Mouse (Mus musculus): ENCODE results near the gene Ppp1r16b. TPM values are rescaled to one million over a fixed set of nuclear protein-coding genes. Genes with fewer than 3 reads are reported as not detected.

The Ppp1r16b gene
- polyA plus RNA-seq, 1 experiment, result 6.4 TPM

DNA sequence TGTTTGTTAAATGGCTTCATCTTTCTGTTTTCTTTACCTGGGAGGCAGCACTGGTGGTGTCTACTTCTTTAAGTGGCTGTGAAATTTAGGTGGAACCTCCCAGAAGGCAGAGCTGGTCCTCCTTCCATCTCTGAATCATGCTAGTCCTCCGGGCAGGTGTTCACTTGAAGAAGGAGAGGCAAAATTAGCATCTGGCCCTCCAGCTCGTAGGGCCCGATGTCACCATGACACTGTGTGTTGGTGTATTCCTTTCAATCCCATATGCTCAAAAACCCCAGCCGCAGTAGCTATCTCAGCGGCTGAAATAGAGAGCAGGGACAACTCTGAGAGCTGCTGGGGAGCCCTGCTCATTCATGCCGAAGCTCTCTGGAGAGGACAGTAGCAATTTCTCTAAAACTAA is 27.0 kb downstream of the Ppp1r16b start:
- no peak for TF ChIP-seq POLR2A (IDR thresholded peaks at IDR 0.05; ENCODE audit: borderline replicate concordance, extremely low read depth, insufficient read depth, insufficient read length, poor library complexity, severe bottlenecking)
- no peak for TF ChIP-seq CTCF (IDR thresholded peaks at IDR 0.05; ENCODE audit: borderline replicate concordance, extremely low read depth, insufficient read depth, insufficient read length)
- DNase-seq (ENCODE audit: low read depth), result no peak

DNA sequence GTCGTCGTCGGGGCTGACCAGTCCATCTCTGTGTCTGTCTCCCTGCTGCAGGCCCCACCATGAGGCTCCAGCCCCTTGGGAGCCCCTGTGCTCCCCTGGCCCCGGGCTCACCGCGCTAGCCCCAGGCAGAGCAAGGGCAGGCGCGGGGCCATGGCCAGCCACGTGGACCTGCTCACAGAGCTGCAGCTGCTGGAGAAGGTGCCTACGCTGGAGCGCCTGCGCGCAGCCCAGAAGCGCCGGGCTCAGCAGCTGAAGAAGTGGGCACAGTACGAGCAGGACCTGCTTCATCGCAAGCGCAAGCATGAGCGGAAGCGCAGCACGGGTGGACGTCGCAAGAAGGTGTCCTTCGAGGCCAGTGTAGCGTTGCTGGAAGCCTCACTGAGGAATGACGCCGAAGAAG is 30.6 kb downstream of the Ppp1r16b start:
- TF ChIP-seq CTCF (IDR thresholded peaks at IDR 0.05; ENCODE audit: borderline replicate concordance, extremely low read depth, insufficient read depth, insufficient read length), result no peak
- no peak for TF ChIP-seq POLR2A (IDR thresholded peaks at IDR 0.05; ENCODE audit: borderline replicate concordance, extremely low read depth, insufficient read depth, insufficient read length, poor library complexity, severe bottlenecking)
- no peak for DNase-seq (ENCODE audit: low read depth)

DNA sequence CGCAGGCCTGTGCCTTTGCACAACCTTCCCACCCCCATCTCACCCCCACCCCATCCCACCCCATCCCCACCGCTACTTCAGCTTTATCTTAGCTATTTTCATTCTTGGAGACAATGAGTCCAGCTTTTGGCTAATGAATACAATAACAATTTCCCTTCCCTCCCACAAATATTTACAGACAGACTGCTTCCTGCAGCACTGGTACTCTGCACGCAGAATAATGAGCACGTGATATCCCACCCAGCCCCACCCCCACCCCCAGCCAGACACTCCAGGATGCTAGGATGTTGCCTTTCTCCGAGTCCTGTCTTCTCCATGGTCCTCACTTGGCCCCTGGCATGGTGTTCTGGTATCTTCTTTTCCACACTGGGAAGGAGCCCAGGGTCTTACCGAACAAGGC is 31.3 kb downstream of the Ppp1r16b start:
- TF ChIP-seq CTCF (IDR thresholded peaks at IDR 0.05; ENCODE audit: borderline replicate concordance, extremely low read depth, insufficient read depth, insufficient read length) (no peak), POLR2A (IDR thresholded peaks at IDR 0.05; ENCODE audit: borderline replicate concordance, extremely low read depth, insufficient read depth, insufficient read length, poor library complexity, severe bottlenecking) (no peak)
- no peak for DNase-seq (ENCODE audit: low read depth)

DNA sequence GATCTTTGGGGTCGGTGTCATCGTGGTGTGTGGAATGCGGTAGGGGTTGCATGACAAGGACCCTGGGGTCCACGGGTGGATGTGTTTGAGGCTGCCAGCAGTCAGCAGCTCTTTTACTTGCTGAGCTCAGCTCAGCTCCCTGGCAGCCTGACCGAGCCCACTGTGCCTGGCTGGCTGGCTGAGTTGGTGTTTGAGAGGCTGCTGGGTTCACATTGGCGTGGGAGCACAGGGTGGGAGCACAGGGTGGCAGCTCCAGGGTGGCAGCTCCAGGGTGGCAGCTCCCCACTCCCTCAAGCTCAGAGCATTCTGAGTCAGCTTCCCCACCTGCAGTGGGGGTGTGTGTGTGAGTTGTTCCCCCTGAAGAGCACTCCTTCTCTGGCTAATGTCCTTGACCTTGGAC is 34.7 kb downstream of the Ppp1r16b start:
- TF ChIP-seq POLR2A (IDR thresholded peaks at IDR 0.05; ENCODE audit: borderline replicate concordance, extremely low read depth, insufficient read depth, insufficient read length, poor library complexity, severe bottlenecking) (no peak), CTCF (IDR thresholded peaks at IDR 0.05; ENCODE audit: borderline replicate concordance, extremely low read depth, insufficient read depth, insufficient read length) (no peak)

DNA sequence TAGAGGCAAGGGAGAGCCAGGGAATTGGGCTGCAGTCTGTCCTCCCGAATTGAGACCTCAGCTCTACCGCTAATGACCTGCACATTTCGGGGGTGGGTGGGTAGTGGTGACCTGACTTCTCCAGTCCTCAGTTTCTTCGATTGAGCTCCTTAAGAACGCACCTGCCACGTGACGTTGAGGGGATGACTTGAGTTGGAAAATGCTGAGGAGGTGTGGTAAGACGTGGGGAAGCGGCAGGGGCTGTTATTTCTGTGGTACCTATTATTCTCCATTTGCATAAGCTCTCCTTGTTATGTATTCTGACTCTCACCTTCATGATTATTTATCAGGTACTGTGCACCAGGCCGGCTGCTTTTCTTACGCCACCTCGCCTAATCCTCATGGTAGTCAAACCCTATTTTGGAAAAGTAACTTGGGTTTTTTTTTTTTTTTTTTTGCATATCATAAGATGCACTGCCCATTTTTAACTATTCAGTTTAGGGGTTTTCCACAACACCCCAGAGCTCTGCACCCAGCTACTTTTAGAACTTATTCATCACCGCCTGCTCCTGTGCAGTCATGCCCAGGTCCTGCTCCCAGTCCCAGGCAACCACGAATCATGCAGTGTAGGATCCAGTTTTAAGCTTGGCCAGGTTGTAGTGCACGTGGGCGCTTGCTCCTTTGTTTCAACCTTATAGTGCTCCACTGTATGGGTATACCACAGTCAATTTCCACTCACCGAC is 35.5 kb downstream of the Ppp1r16b start:
- no peak for DNase-seq (ENCODE audit: low read depth)
- TF ChIP-seq POLR2A (IDR thresholded peaks at IDR 0.05; ENCODE audit: borderline replicate concordance, extremely low read depth, insufficient read depth, insufficient read length, poor library complexity, severe bottlenecking) (no peak), CTCF (IDR thresholded peaks at IDR 0.05; ENCODE audit: borderline replicate concordance, extremely low read depth, insufficient read depth, insufficient read length) (no peak)

More for the DNA sequence above, 34.7 kb downstream of the Ppp1r16b start:
- no peak for DNase-seq (ENCODE audit: low read depth)

DNA sequence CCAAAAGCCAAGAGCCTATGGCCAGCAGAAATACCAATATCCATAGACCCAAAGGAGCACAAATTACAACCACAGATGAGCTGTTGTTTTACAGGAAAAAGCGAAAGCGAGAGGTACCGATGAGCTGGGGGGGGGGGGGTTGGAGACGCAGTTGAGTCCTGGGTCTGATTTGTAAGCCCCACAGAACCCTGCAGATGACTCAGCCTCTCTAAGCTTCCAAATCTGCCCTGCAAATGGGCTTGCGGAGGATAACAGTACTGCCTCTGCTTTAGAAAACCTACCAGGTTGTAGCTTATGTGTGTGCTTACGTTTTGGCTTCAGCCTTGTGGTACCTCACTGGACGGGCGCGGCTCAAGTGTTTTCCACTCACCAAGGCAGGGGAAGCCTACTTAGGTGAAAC is 36.3 kb downstream of the Ppp1r16b start:
- TF ChIP-seq POLR2A (IDR thresholded peaks at IDR 0.05; ENCODE audit: borderline replicate concordance, extremely low read depth, insufficient read depth, insufficient read length, poor library complexity, severe bottlenecking) (no peak), CTCF (IDR thresholded peaks at IDR 0.05; ENCODE audit: borderline replicate concordance, extremely low read depth, insufficient read depth, insufficient read length) (no peak)
- no peak for DNase-seq (ENCODE audit: low read depth)

DNA sequence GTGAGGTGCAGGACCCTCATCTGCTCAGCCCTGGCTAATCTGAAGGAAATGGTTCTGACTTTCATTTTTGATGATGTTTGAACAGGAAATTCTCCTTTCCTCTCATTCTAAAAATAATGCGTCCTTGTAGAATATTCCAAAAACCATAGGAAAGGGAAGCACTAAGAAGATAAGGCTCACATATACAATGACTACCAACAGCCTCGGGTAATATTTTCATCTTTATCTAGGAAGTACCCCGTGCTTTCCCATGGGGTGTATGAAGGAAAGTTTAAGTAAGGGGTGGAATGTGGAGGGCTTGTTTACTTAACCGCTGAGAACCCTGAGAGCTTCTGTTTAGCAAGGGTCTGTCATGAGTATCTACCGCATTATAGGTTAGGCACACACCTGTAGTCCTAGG is 37.0 kb downstream of the Ppp1r16b start:
- TF ChIP-seq CTCF (IDR thresholded peaks at IDR 0.05; ENCODE audit: borderline replicate concordance, extremely low read depth, insufficient read depth, insufficient read length) (no peak), POLR2A (IDR thresholded peaks at IDR 0.05; ENCODE audit: borderline replicate concordance, extremely low read depth, insufficient read depth, insufficient read length, poor library complexity, severe bottlenecking) (no peak)
- no peak for DNase-seq (ENCODE audit: low read depth)

DNA sequence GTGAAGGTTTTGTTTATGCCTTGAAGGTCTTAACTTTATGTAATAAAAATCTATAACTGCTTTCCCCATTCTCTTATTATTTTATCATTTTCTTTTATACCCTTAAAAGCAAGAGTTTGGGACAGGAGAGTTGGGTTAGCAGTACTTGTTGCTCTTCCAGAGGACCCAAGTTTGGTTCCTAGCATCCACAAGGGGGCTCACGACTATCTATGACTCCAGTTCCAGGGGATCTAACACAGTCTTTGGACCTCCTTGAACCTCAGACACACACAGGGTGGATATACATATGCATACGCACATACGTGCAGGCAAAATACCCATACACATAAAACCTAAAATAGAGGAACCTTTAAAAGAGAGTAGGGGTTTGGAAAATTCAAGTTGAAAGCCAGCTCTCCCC is 39.5 kb downstream of the Ppp1r16b start:
- peak; percentile 8; the same call in 1 of the 2 replicates for TF ChIP-seq CTCF (IDR thresholded peaks at IDR 0.05; ENCODE audit: borderline replicate concordance, extremely low read depth, insufficient read depth, insufficient read length)
- no peak for TF ChIP-seq POLR2A (IDR thresholded peaks at IDR 0.05; ENCODE audit: borderline replicate concordance, extremely low read depth, insufficient read depth, insufficient read length, poor library complexity, severe bottlenecking)
- no peak for DNase-seq (ENCODE audit: low read depth)

DNA sequence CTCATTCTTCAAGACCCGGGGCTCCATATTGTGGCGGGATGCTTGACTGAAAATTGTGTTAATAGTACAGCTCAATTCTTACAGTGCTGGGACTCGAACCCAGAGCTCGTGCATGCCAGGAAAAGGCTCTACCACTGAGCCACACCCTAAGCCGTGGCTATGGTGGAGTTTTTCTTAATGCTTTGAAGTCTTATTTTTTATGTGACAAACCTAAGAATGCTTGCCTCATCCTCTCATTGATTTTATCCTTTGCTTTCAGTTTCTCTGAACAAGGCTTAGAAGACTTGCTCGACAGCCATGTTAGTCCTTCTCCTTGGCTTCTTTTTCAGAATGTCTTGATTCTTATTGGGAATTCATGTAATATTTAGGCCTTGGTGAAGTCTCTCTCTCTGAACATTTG is 40.3 kb downstream of the Ppp1r16b start:
- TF ChIP-seq POLR2A (IDR thresholded peaks at IDR 0.05; ENCODE audit: borderline replicate concordance, extremely low read depth, insufficient read depth, insufficient read length, poor library complexity, severe bottlenecking) (no peak), CTCF (IDR thresholded peaks at IDR 0.05; ENCODE audit: borderline replicate concordance, extremely low read depth, insufficient read depth, insufficient read length) (no peak)

DNA sequence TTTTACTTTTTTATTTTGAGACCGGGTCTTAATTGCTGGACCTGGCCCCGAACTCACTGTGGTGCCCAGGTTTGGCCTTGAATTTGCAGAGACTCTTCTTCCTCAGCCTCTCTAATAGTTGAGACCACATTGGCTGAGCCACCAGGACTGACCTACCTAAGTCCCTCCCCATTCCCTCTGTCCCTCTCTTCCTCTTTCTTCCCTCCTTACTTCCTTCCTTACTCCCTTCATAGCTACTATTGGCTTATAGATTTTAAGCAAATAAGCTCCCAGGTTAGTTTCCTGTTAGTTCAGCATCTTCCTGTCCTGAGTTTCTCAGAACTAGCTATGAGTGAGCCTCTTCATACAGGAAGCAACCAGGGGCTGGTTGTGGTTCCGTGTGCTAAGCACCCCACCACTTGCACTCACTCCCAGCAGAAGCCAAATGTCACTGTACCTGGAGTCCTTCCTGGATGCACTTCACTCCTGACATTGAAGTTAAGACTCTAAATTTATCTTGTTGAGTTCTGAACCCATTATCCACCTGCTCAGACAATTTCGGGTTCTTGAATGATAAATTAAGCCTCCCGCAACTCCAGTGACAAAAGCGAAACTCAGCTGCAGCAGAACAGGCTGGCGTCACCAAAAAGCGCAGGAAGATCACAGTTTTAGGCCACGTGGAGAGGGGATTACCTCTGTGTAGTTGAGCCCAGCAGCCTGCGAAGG is 41.7 kb downstream of the Ppp1r16b start:
- no peak for TF ChIP-seq CTCF (IDR thresholded peaks at IDR 0.05; ENCODE audit: borderline replicate concordance, extremely low read depth, insufficient read depth, insufficient read length)
- no peak for TF ChIP-seq POLR2A (IDR thresholded peaks at IDR 0.05; ENCODE audit: borderline replicate concordance, extremely low read depth, insufficient read depth, insufficient read length, poor library complexity, severe bottlenecking)
- DNase-seq (ENCODE audit: low read depth), result no peak

More for the DNA sequence above, 40.3 kb downstream of the Ppp1r16b start:
- DNase-seq (ENCODE audit: low read depth), result no peak

DNA sequence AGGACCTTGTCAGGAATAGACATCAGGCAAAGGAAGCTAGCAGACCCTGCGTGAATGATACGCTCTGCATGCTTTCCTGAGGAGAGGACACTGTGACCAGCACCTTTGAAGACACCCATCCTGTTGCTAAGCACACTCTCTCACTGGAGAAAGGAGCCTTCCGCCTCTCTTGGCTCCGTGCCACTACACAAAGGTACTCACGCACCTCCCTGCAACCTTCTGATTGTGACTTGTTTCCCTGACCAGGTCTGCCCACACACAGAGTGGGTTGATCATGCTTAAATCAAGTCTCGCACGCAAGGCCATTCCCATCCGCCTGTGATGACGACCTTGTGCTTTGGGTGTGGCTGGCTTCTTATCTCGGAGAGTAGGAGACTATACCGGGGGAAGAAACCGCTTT is 42.9 kb downstream of the Ppp1r16b start:
- no peak for DNase-seq (ENCODE audit: low read depth)
- no peak for TF ChIP-seq POLR2A (IDR thresholded peaks at IDR 0.05; ENCODE audit: borderline replicate concordance, extremely low read depth, insufficient read depth, insufficient read length, poor library complexity, severe bottlenecking)
- no peak for TF ChIP-seq CTCF (IDR thresholded peaks at IDR 0.05; ENCODE audit: borderline replicate concordance, extremely low read depth, insufficient read depth, insufficient read length)

All from brain, embryonic 14.5 days (tissue).